Mouse (Mus musculus) stomach, postnatal 0 days (tissue): Measurements from ENCODE around the gene Gm572.

Experiments
- CTCF ChIP-seq: IDR thresholded peaks from 2 replicates; pipeline ENCODE4 v1.5.1; 2016; ENCODE audit warnings: antibody characterized with exemption, low read depth, mild to moderate bottlenecking, moderate library complexity
- EP300 ChIP-seq: optimal IDR thresholded peaks from 2 replicates; pipeline ENCODE3; 2016; ENCODE audit warnings: antibody characterized with exemption

GRCm38 (mm10) chr4:148667006-148667755 lies 24.1 kb downstream of the Gm572 start:
- TF ChIP-seq CTCF (no peak), EP300 (no peak)
